Mouse (Mus musculus): Measurements from ENCODE around the gene Gpx1.

The Gpx1 gene

DNA sequence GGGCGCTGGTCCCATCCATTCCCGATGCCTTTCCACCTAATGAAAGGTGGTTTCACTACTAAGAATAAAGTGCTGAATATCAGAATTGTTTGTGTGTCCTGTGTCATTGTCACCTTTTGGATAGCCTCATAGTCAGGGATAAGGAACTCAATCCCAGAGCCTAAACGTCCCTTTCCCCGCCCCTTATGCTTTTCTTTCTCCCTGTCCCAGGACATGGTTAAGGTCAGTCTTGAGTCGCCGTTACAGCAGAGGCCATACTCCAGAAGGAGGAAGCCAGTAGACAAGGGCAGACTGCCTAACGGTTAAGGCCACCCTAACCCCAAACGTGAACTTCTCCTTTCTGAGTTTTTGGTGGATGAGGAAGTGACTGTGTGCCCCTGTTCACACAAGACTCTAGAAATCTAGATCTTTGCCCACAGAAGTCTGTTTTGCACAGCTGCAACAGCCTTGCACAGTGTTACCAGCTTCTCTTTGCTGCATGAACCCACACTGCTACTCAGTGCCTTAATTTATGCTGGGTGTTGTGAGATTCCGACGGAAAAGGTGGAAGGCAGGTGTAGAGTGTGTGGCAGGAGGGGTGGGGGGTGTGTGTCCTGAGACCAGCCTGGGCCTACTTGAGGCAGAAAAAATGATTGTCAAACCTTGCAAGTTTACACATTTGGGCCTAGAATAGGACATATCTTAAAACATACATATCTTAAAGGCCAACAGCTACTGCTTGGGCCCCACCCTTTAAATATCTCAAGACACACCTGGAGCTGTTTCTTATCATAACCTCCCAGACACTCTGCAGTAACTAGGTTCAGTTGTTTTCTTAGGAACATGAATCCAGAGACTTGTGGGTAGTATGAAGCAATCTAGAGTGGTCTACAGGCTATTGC is 1.8 kb downstream of the Gpx1 start:
- no peak for DNase-seq (ENCODE audit: low spot score)

- no peak for DNase-seq (ENCODE audit: low spot score)
These were observed 2.4 kb downstream of the Gpx1 start for GRCm38 (mm10) chr9:108341139-108341475.

- no peak for DNase-seq (ENCODE audit: low spot score)
These were observed 3.1 kb downstream of the Gpx1 start for GRCm38 (mm10) chr9:108341801-108342200.

- no peak for DNase-seq (ENCODE audit: low spot score)
These were observed 3.7 kb downstream of the Gpx1 start for GRCm38 (mm10) chr9:108342301-108342831.

GRCm38 (mm10) chr9:108343331-108343730 is 4.6 kb downstream of the Gpx1 start:
- no peak for DNase-seq (ENCODE audit: low spot score)

DNA sequence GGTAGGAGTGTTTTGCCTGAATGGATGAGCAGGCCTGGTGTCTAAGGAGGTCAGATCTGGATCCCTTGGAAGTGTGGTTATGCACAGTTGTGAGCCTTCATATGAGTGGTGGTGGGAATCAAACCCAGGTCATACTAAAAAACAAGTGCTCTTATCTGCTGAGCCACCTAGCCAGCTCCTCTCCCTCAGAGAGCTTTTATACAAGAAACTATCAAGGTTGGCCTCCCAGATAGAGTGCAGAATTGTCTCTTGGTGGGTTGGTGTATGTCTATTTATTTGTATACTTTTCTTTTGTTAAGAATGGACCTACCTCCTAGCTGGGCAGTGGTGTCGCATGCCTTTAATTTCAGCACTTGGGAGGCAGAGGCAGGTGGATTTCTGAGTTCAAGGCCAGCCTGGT is 5.1 kb downstream of the Gpx1 start:
- no peak for DNase-seq (ENCODE audit: low spot score)

DNA sequence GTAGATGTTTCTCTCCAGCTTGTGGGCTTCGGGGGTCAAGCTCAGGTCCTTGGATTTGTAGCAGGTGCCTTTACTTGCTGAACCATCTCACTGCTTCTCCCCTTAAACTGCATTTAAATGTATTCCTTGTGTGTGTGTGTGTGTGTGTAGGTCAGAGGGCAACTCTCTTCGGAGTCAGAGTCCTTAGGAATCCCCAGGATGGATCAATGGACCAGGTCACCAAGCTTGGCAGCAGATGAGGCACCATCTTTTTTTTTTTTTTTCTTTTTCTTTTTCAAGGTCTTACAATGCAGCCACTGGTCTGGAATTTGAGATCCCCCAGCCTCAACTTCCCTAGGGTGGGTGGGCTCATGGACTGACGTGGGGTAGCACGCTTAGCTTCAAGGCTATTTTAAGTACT is 5.8 kb downstream of the Gpx1 start:
- no peak for DNase-seq (ENCODE audit: low spot score)

- DNase-seq (ENCODE audit: low spot score), result no peak
These were observed 8.3 kb downstream of the Gpx1 start for GRCm38 (mm10) chr9:108347024-108347423.

DNA sequence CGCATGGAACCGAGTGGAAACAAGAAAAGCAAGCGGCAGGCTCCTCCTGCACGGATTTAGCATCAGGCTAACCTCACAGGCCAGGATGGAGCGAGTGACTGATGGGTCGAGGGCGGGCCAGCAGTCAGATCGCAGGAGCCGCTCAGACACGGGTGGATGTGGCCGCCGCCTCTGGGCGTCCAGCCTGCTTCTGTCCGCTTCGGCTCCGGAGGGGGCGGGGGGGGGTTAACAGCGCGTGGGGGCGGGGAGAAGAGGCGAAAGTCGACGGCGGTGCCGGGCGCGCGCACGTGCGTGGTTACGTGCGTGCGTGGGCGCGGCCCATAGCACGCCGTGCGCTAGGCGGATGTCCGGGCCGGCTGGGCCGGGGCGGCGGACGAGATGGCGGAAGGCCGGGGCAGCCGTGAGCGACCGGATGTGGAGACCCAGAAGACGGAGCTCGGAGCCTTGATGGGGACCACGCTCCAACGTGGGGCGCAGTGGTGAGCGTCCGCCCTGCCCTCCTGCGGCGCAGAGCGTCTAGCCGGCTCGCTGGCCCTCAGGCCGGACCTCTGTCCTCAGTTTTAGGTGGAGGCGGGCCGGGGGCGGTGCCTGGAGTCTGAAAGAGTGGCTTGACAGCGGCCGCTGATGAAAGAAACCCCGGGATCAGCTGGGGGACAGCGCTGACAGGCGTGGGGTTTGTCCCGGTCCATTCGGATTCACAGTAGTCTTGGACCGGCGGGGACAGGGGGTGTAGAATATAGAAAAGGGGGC is 9.0 kb downstream of the Gpx1 start, which contains the start of gene Usp4:
TSS of gene Usp4 (plus strand) at position 314 of the 750 bp plus-strand sequence.
- DNase-seq (ENCODE audit: low spot score), result peak; percentile 85

- DNase-seq (ENCODE audit: low spot score), result peak; percentile 78
These were observed 9.6 kb downstream of the Gpx1 start for GRCm38 (mm10) chr9:108348290-108348680.

DNA sequence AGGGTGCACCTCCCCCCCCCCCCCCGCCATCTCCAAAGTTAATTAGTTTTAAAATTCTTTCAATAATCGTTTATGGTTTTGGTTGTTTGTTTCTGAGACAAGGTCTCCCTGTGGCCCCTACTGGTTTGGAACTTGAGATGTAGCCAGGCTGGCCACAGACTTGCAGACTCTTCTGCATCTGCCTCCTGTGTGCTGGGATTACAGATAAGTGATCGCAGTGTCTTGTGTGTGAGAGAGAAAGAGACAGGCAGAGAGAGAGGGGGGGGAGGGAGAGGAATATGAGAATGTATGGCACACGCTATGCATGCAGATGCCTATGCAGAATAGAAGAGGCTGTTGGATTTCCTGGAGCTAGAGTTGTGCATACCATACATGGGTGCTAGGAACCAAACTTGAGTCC is 11.0 kb downstream of the Gpx1 start:
- no peak for DNase-seq (ENCODE audit: low spot score)

- no peak for DNase-seq (ENCODE audit: low spot score)
These were observed 39.5 kb downstream of the Gpx1 start for GRCm38 (mm10) chr9:108378234-108378633.

- no peak for DNase-seq (ENCODE audit: low spot score)
These were observed 40.0 kb downstream of the Gpx1 start for GRCm38 (mm10) chr9:108378736-108379135.

GRCm38 (mm10) chr9:108379294-108379693 is 40.6 kb downstream of the Gpx1 start:
- DNase-seq (ENCODE audit: low spot score), result no peak

- DNase-seq (ENCODE audit: low spot score), result no peak
These were observed 42.7 kb downstream of the Gpx1 start for GRCm38 (mm10) chr9:108381382-108381781.

DNA sequence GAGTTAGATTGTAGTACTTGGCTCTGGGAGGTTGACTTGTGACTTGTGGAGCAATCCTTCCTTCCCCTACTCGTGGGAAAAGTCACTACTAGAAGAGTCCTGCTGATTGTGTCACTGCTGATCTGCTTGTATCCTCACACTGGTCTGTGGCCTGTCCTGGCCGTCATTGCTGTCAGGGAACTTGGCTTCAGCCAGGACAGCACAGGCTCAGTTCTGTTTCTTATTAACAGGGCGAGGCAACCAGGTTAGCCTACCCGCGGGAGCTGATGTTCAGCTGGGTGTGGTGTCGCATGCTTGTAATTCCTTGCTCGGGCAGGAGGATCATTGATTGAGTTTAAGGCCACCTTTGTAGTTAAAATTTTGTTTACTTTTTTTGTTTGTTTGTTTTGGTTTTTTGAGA is 46.3 kb downstream of the Gpx1 start:
- no peak for DNase-seq (ENCODE audit: low spot score)

- no peak for DNase-seq (ENCODE audit: low spot score)
These were observed 48.1 kb downstream of the Gpx1 start for GRCm38 (mm10) chr9:108386816-108387215.

DNA sequence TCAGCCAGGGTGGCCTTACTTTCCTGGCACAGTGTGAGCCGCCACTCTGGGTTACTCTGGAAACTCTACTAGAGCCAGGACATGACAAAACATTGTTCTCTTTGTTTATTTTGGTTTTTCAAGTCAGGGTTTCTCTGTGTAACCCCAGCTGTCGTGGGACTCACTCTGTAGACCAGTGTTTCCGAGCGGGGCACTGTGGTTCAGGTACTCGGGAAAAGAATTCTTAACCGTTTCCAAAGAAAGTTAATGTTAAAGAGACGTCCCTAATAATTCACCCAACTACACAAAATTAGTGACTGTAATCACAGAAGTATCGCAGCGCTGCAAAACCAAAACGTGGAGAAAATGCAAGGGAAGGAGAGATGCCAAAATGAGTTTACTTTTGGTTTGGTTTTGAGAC is 49.9 kb downstream of the Gpx1 start:
- DNase-seq (ENCODE audit: low spot score), result no peak

GRCm38 (mm10) chr9:108389220-108389619 is 50.5 kb downstream of the Gpx1 start:
- no peak for DNase-seq (ENCODE audit: low spot score)

Data from testis, postnatal 14 days (tissue).